Mouse (Mus musculus) adrenal gland, postnatal 36 days (tissue): ENCODE data around the gene Erbb2. TPM values are rescaled to one million over a fixed set of nuclear protein-coding genes. Genes with fewer than 3 reads are reported as not detected.

ENCODE experiments used
- DNase-seq, 2 experiments: peaks; one replicate each; pipeline ENCODE4 v3.0.0; 2021; ENCODE audit warnings: mixed read lengths in 1 of 2
- total RNA-seq, 2 experiments: library from RNA; stranded (reverse); gene quantifications; 2 replicates each; pipeline ENCODE4 v1.2.3; 2021

Gene Erbb2
- total RNA-seq, 2 experiments from 2014 or later, result 4.2 to 4.7 TPM

- no peak for DNase-seq
Observed at GRCm38 (mm10) chr11:98458121-98458990, 46.1 kb downstream of the Erbb2 start.

GRCm38 (mm10) chr11:98459071-98459741 lies 46.9 kb downstream of the Erbb2 start:
- no peak for DNase-seq

- no peak for DNase-seq
Observed at GRCm38 (mm10) chr11:98459860-98460259, 47.6 kb downstream of the Erbb2 start.

- no peak for DNase-seq
Observed at GRCm38 (mm10) chr11:98461109-98461720, 48.9 kb downstream of the Erbb2 start.

- DNase-seq, result no peak
Observed at GRCm38 (mm10) chr11:98462255-98462654, 50.0 kb downstream of the Erbb2 start.

GRCm38 (mm10) chr11:98463911-98464310 lies 51.6 kb downstream of the Erbb2 start:
- DNase-seq, result no peak

- no peak for DNase-seq
Observed at GRCm38 (mm10) chr11:98464516-98464915, 52.2 kb downstream of the Erbb2 start.

- peak; percentile 43 to 51 for DNase-seq
Observed at GRCm38 (mm10) chr11:98469761-98470714, 57.8 kb downstream of the Erbb2 start.

GRCm38 (mm10) chr11:98470795-98471194 lies 58.5 kb downstream of the Erbb2 start:
- DNase-seq, result no peak

GRCm38 (mm10) chr11:98472696-98473095 lies 60.4 kb downstream of the Erbb2 start:
- no peak for DNase-seq

GRCm38 (mm10) chr11:98473916-98474479 lies 61.7 kb downstream of the Erbb2 start:
- no peak for DNase-seq

- DNase-seq, result no peak
Observed at GRCm38 (mm10) chr11:98474967-98475366, 62.7 kb downstream of the Erbb2 start.

- no peak for DNase-seq
Observed at GRCm38 (mm10) chr11:98475630-98476433, 63.6 kb downstream of the Erbb2 start.

GRCm38 (mm10) chr11:98476434-98476807 lies 64.2 kb downstream of the Erbb2 start:
- DNase-seq, result no peak

GRCm38 (mm10) chr11:98477011-98477701 lies 64.9 kb downstream of the Erbb2 start:
- DNase-seq, result no peak

- no peak for DNase-seq
Observed at GRCm38 (mm10) chr11:98479026-98479939, 67.0 kb downstream of the Erbb2 start.

- no peak for DNase-seq
Observed at GRCm38 (mm10) chr11:98479940-98480497, 67.7 kb downstream of the Erbb2 start.

GRCm38 (mm10) chr11:98481231-98481630 lies 69.0 kb downstream of the Erbb2 start:
- no peak for DNase-seq
